Mouse (Mus musculus): ENCODE results near the gene Numa1.

DNA sequence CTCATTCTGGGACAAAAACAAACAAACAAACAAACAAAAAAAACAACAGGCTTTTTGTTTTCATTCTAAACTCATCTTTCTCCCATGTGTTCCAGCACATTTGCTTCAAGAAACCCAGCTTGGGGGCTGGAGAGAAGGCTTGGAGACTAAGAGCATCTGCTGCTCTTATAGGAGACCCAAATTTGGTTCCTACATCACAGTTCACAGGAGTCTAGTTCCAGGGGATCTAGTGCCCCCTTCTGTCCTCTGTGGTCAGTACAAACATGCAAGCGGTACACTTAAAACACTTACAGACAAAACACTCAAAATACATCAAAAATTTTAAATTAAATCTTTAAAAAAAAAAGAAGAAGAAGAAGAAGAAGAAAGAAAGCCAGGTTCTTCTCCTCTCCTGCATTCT lies 101.0 kb downstream of the Numa1 start:
- TF ChIP-seq POLR2A (IDR thresholded peaks at IDR 0.05; ENCODE audit: insufficient read depth, low read length) (no peak), EP300 (IDR thresholded peaks at IDR 0.05; ENCODE audit: insufficient read depth, low read depth, low read length) (no peak)
